Mouse (Mus musculus): ENCODE measurements around the gene Whamm. TPM values are rescaled to one million over a fixed set of nuclear protein-coding genes. Genes with fewer than 3 reads are reported as not detected.

The Whamm gene
- polyA plus RNA-seq, 1 experiment = 18.2 TPM

- WGBS = 73% methylated on average over 4 of the region's 4 CpGs
- Histone ChIP-seq H3K27ac (ENCODE audit: control insufficient read depth, insufficient read depth, low read depth, low read length, poor library complexity) (no peak overlapping the region), H3K4me1 (ENCODE audit: control insufficient read depth, insufficient read depth, low read length) (no peaks in the 10 kb centered on the region), H3K4me3 (replicated peaks; ENCODE audit: control insufficient read depth, low read depth, low read length) (no peak overlapping the region)
- no peak for TF ChIP-seq CTCF (IDR thresholded peaks at IDR 0.05; ENCODE audit: control insufficient read depth, insufficient read depth, low read length)
- TF ChIP-seq POLR2A (IDR thresholded peaks at IDR 0.05; ENCODE audit: borderline replicate concordance, control insufficient read depth, low read depth, low read length) = no peak
These were observed 13.1 kb upstream of the Whamm start for GRCm38 (mm10) chr7:81557985-81558360.

DNA sequence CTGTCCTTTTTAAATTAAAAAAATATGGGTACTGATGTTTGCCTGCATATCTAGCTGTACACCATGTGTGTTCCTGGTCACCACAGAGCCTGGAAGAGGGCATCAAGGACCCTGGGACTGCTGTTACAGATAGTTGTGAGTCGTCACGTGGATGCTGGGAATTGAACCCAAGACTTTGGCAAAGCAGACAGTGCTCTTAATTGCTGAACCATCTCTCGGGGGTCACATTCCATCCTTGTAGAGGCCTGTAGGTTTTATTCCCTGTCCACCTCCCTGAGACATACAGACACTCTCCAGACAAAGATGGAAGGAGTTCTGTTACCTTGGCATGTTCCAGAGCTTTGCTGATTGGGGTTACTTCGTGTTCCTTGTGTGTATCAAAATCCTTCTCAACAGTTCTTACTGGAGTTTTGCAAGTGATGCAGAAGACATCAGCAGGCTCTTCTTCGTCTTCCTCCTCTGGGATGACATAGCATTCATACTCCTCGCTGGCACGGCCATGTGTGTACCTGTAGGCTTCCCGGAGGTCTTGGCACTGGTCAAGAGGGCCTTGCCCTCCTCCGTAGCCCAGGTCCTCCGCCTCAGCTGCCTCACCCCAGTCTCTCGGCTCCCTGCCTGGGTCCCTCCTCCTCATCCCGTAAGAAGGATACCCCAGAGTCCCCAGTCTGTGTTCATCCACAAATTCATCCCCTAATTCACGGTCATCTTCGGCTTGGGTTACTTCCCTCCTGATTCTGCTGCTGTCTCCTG is 11.7 kb upstream of the Whamm start:
- H3K4me3 ChIP-seq (replicated peaks; ENCODE audit: control insufficient read depth, low read depth, low read length) = no peak overlapping the region
- H3K4me1 ChIP-seq (ENCODE audit: control insufficient read depth, insufficient read depth, low read length) = no peaks in the 10 kb centered on the region
- WGBS = 81% methylated on average over 14 of the region's 14 CpGs
- TF ChIP-seq CTCF (IDR thresholded peaks at IDR 0.05; ENCODE audit: control insufficient read depth, insufficient read depth, low read length) = no peak
- no peak for TF ChIP-seq POLR2A (IDR thresholded peaks at IDR 0.05; ENCODE audit: borderline replicate concordance, control insufficient read depth, low read depth, low read length)
- no peak overlapping the region for H3K27ac ChIP-seq (ENCODE audit: control insufficient read depth, insufficient read depth, low read depth, low read length, poor library complexity)

DNA sequence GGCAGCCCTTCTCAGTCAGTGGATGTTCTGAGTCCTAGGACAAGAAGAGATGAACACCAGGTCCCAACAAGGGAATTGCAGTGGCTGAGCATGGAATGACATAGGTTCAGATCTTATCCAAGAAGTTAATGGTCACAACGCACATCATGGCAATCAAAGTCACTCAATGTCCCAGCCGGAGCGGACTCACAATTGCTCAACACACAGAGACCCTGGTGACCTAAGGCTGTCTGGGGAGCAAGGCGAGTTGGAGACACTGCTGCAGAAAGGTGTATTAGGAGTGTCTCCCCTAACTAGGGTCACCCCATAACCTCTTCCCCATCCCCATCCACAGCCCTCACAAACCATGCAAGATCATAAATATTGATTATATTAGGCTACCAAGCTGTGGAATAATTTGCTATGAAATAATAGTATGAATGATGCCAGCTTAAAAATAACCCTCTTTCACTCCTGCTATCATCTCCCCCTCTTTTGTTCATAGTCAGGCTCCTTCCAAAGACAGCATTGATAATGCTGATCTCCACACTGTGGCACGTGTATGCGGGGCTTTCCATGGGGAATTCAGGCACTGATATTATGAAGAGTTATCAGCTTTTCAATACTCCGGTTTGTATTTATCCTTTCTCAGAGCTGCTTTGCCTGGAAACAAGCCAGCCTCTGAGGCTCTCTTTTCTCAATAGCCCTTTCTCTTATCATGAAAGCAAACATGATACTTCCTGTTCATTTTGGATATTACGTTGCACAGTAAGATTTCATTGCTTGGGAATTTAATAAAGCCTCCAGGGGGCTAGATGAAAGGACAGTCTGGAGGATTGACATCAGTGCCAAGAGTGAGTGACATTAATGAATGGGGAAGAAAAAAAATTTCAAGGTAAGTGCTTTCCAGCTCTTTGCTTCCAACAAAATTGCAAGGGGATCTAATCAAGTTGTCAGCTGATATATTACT is 10.7 kb upstream of the Whamm start:
- WGBS = 62% methylated on average over 8 of the region's 8 CpGs
- TF ChIP-seq POLR2A (IDR thresholded peaks at IDR 0.05; ENCODE audit: borderline replicate concordance, control insufficient read depth, low read depth, low read length) (no peak), CTCF (IDR thresholded peaks at IDR 0.05; ENCODE audit: control insufficient read depth, insufficient read depth, low read length) (no peak)
- Histone ChIP-seq H3K4me1 (ENCODE audit: control insufficient read depth, insufficient read depth, low read length) (no peaks in the 10 kb centered on the region), H3K27ac (ENCODE audit: control insufficient read depth, insufficient read depth, low read depth, low read length, poor library complexity) (no peak overlapping the region), H3K4me3 (replicated peaks; ENCODE audit: control insufficient read depth, low read depth, low read length) (no peak overlapping the region)

DNA sequence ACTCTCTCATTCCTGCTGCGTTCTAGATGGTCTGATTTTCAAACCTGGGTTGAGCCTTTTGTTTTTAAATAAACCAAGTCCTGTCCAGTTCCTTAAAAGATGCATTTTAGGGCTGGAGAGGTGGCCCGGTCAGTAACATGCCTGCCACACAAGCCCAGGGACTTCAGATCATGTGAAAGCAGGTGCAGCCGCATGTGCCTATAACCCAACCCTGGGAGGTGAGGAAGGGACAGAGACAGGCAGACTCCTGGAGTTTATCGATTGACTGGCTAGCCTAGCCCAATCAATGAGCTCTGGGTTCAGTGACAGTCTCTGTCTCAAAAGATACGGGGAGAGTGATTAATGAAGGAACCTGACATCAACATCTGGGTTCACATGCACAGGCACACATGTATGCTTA is 9.9 kb upstream of the Whamm start:
- 78% methylated on average over 5 of the region's 5 CpGs for WGBS
- Histone ChIP-seq H3K4me3 (replicated peaks; ENCODE audit: control insufficient read depth, low read depth, low read length) (no peak overlapping the region), H3K4me1 (ENCODE audit: control insufficient read depth, insufficient read depth, low read length) (no peaks in the 10 kb centered on the region), H3K27ac (ENCODE audit: control insufficient read depth, insufficient read depth, low read depth, low read length, poor library complexity) (no peak overlapping the region)
- no peak for TF ChIP-seq POLR2A (IDR thresholded peaks at IDR 0.05; ENCODE audit: borderline replicate concordance, control insufficient read depth, low read depth, low read length)
- no peak for TF ChIP-seq CTCF (IDR thresholded peaks at IDR 0.05; ENCODE audit: control insufficient read depth, insufficient read depth, low read length)

DNA sequence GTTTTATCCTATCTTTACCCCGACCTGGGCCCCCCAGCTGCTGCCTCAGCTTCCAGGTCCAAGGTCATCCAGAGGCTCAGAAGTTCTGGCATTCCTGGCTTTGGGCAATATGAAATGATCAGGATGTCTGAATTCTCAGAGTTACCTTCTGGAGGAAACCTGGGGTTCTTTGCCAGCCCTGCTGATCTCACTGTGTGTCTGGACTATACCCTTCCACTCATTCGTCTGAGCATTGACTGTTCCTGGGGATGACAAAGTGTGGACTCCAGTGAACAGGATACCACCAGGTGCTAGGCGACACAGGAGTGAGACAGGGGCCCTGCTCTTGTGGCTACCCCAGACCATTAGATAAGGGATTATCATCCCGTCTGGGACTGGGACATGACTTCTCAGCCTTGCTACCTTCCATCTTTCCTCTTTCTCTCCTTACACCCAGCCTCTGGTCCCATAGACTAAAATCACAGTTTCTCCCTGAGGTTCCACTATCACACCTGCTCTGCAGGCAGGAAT is 7.5 kb upstream of the Whamm start:
- H3K27ac ChIP-seq (ENCODE audit: control insufficient read depth, insufficient read depth, low read depth, low read length, poor library complexity) = no peak overlapping the region
- H3K4me1 ChIP-seq (ENCODE audit: control insufficient read depth, insufficient read depth, low read length) = no peaks in the 10 kb centered on the region
- H3K4me3 ChIP-seq (replicated peaks; ENCODE audit: control insufficient read depth, low read depth, low read length) = no peak overlapping the region
- WGBS = 75% methylated on average over 4 of the region's 4 CpGs
- no peak for TF ChIP-seq POLR2A (IDR thresholded peaks at IDR 0.05; ENCODE audit: borderline replicate concordance, control insufficient read depth, low read depth, low read length)
- no peak for TF ChIP-seq CTCF (IDR thresholded peaks at IDR 0.05; ENCODE audit: control insufficient read depth, insufficient read depth, low read length)

GRCm38 (mm10) chr7:81564766-81565165 is 6.3 kb upstream of the Whamm start:
- no peak overlapping the region for H3K27ac ChIP-seq (ENCODE audit: control insufficient read depth, insufficient read depth, low read depth, low read length, poor library complexity)
- no peak overlapping the region for H3K4me3 ChIP-seq (replicated peaks; ENCODE audit: control insufficient read depth, low read depth, low read length)
- no peak for TF ChIP-seq POLR2A (IDR thresholded peaks at IDR 0.05; ENCODE audit: borderline replicate concordance, control insufficient read depth, low read depth, low read length)
- no peak for TF ChIP-seq CTCF (IDR thresholded peaks at IDR 0.05; ENCODE audit: control insufficient read depth, insufficient read depth, low read length)
- 70% methylated on average over 7 of the region's 7 CpGs for WGBS
- no peaks in the 10 kb centered on the region for H3K4me1 ChIP-seq (ENCODE audit: control insufficient read depth, insufficient read depth, low read length)

- WGBS = 81% methylated on average over 7 of the region's 7 CpGs
- TF ChIP-seq POLR2A (IDR thresholded peaks at IDR 0.05; ENCODE audit: borderline replicate concordance, control insufficient read depth, low read depth, low read length) (no peak), CTCF (IDR thresholded peaks at IDR 0.05; ENCODE audit: control insufficient read depth, insufficient read depth, low read length) (no peak)
- Histone ChIP-seq H3K4me3 (replicated peaks; ENCODE audit: control insufficient read depth, low read depth, low read length) (no peak overlapping the region), H3K27ac (ENCODE audit: control insufficient read depth, insufficient read depth, low read depth, low read length, poor library complexity) (no peak overlapping the region), H3K4me1 (ENCODE audit: control insufficient read depth, insufficient read depth, low read length) (no peaks in the 10 kb centered on the region)
These were observed 5.5 kb upstream of the Whamm start for GRCm38 (mm10) chr7:81565381-81566055.

DNA sequence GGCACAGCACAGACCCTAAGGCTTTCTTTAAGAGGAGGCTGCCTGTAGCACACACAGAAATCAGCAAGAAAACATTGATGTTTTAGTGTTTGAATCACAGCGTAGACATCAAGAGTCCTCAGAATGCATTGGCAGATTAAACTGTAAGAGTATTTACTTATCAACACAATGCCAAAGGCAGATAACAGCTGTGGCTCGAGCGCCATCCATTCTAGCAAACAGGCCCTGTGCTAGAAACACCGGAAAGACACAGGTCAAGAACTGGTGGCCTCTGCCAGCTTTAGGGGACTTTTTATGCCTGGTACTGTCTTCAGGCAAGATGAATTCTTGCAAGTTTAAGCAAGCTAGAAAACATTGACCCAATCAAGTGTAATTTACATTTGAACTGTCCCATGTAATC is 4.7 kb upstream of the Whamm start:
- TF ChIP-seq POLR2A (IDR thresholded peaks at IDR 0.05; ENCODE audit: borderline replicate concordance, control insufficient read depth, low read depth, low read length) = no peak
- TF ChIP-seq CTCF (IDR thresholded peaks at IDR 0.05; ENCODE audit: control insufficient read depth, insufficient read depth, low read length) = no peak
- no peaks in the 10 kb centered on the region for H3K4me1 ChIP-seq (ENCODE audit: control insufficient read depth, insufficient read depth, low read length)
- no peak overlapping the region for H3K27ac ChIP-seq (ENCODE audit: control insufficient read depth, insufficient read depth, low read depth, low read length, poor library complexity)
- no peak overlapping the region for H3K4me3 ChIP-seq (replicated peaks; ENCODE audit: control insufficient read depth, low read depth, low read length)
- WGBS = 63% methylated on average over 4 of the region's 4 CpGs
